Mouse (Mus musculus): ENCODE measurements around the gene Alk. TPM values are rescaled to one million over a fixed set of nuclear protein-coding genes. Genes with fewer than 3 reads are reported as not detected.

Alk gene
- polyA plus RNA-seq, 1 experiment from 2014 or later: 0.11 TPM

DNA sequence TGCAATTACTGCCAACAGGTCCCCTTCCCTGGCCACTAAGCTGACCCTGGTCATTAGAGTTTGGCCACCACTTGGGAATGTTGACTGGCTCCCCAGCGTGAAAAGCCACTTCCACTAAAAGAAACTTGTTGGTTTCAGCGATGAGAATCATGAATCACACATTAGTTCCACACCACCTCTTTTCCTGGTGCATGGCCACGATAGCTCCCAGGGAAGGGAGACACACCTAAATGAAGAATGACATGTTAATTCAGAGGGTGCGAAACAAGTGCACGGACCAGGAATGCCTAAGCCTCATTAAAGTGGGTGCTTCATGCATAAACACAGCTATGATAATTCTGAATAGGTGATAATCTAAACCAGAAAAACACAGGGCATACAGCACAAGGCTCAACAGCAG lies 660.4 kb downstream of the Alk start:
- Histone ChIP-seq H3K4me1 (ENCODE audit: control insufficient read depth, insufficient read depth, low read length) (peaks cover 10% of the 10 kb centered on the region; the same call in 1 of the 2 replicates), H3K4me2 (replicated peaks; ENCODE audit: low read depth, low read length) (no peak overlapping the region), H3K4me3 (ENCODE audit: low read length) (no peak overlapping the region), H3K9ac (ENCODE audit: low read depth, low read length) (no peak overlapping the region), H3K27me3 (ENCODE audit: control insufficient read depth, insufficient read depth, low read length) (no peaks in the 10 kb centered on the region), H3K27ac (ENCODE audit: low read depth, low read length) (no peak overlapping the region), H3K36me3 (ENCODE audit: control insufficient read depth, insufficient read depth, low read length) (no peaks in the 10 kb centered on the region), H3K9me3 (ENCODE audit: control insufficient read depth, low read length) (no peaks in the 10 kb centered on the region)
- no peak for ATAC-seq (ENCODE audit: low FRiP score, low TSS enrichment)
- WGBS: 70% methylated on average over 5 of the region's 5 CpGs

DNA sequence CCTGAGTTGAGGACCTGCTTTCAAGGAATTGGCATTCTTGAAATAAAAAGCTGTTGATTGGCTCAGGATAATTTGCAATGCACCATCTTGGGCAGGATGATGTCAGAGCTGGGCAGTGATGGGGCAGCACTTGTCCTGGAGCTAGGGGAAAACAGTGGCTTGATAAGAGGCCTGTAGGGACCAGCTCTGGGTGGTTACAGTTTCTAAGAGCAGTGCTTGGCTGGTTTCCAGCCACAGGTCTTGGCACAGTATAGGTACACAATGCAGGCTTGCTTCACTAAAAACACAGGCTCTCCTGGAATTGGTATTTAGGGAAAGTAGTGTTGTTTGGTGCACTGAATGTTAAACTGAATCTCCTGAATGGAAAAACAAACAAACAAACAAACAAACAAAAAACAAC lies 662.4 kb downstream of the Alk start:
- Histone ChIP-seq H3K27ac (ENCODE audit: low read depth, low read length) (no peak overlapping the region), H3K4me2 (replicated peaks; ENCODE audit: low read depth, low read length) (no peak overlapping the region), H3K4me1 (ENCODE audit: control insufficient read depth, insufficient read depth, low read length) (peaks cover 2% of the 10 kb centered on the region; the same call in 1 of the 2 replicates), H3K4me3 (ENCODE audit: low read length) (no peak overlapping the region), H3K27me3 (ENCODE audit: control insufficient read depth, insufficient read depth, low read length) (no peaks in the 10 kb centered on the region), H3K9me3 (ENCODE audit: control insufficient read depth, low read length) (no peaks in the 10 kb centered on the region), H3K36me3 (ENCODE audit: control insufficient read depth, insufficient read depth, low read length) (no peaks in the 10 kb centered on the region), H3K9ac (ENCODE audit: low read depth, low read length) (no peak overlapping the region)
- ATAC-seq (ENCODE audit: low FRiP score, low TSS enrichment): no peak

DNA sequence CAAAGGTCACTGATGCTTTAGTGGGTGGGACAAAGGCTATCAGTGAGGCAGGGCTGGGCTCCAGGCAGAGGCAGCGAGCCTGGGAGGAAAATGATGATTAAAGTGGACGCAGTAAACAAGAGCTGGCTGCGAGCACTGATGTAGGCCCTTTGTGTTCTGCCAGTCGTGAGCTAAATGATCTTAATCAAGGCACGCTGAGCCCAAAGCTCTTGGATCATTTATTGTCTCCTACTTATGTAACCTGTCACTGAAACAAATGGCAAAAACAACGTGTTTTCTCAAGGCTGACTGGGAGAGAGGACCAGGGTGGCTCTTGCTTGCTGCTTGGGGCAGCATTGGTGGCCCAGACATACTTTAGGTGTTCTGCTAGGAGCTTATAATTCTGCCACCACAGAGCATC lies 663.0 kb downstream of the Alk start:
- Histone ChIP-seq H3K4me1 (ENCODE audit: control insufficient read depth, insufficient read depth, low read length) (no peaks in the 10 kb centered on the region), H3K27ac (ENCODE audit: low read depth, low read length) (no peak overlapping the region), H3K36me3 (ENCODE audit: control insufficient read depth, insufficient read depth, low read length) (no peaks in the 10 kb centered on the region), H3K27me3 (ENCODE audit: control insufficient read depth, insufficient read depth, low read length) (no peaks in the 10 kb centered on the region), H3K4me3 (ENCODE audit: low read length) (no peak overlapping the region), H3K9ac (ENCODE audit: low read depth, low read length) (no peak overlapping the region), H3K4me2 (replicated peaks; ENCODE audit: low read depth, low read length) (no peak overlapping the region), H3K9me3 (ENCODE audit: control insufficient read depth, low read length) (no peaks in the 10 kb centered on the region)
- ATAC-seq (ENCODE audit: low FRiP score, low TSS enrichment): no peak
- 36% methylated on average over 6 of the region's 6 CpGs for WGBS

DNA sequence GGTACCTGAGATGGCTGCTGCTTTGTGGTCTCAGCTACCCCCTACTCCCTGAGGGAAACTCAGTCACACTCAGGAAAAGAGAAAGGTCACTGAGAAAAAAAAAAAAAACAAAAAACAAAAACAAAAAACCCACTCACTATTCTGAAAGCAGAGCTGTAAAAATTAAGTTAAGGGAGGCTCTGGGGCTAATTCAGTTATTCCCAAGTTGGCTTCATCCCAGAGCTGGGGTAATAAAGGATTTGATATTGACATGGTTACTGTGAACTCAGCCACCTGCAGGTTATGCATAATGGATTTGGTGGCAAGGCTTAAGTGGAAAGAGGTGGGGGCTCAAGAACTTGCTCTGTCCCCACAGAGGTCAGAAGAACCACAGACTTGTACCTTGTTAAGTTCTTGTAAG lies 667.7 kb downstream of the Alk start:
- ATAC-seq (ENCODE audit: low FRiP score, low TSS enrichment): no peak
- 0 out of 2 replicates have a peak, but pooled peaks cover 2% of the 10 kb centered on the region for H3K4me1 ChIP-seq (ENCODE audit: control insufficient read depth, insufficient read depth, low read length)

DNA sequence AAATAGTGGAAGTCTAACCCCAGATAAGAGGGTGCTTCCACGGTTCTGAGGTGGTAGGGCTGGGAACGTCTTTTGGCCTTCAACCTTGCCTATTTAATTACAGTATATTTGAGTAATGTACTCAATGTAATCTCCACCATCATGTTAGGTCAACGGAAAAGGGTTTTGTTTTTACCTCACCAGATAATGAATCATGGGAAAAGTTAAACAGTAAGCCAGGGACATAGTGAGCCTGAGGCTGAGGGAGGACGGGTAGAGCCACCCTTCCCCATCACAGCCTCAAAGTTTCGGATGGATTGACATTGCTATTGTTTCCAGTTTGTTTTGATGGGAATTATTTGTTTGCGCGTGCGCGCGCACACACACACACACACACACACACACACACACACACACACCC lies 668.6 kb downstream of the Alk start:
- no peak for ATAC-seq (ENCODE audit: low FRiP score, low TSS enrichment)
- WGBS: 66% methylated on average over 10 of the region's 10 CpGs
- no peaks in the 10 kb centered on the region; the same call in 1 of the 2 replicates for H3K9me3 ChIP-seq (ENCODE audit: control insufficient read depth, low read length)

More for the DNA sequence above, 667.7 kb downstream of the Alk start:
- no peak overlapping the region for H3K4me2 ChIP-seq (replicated peaks; ENCODE audit: low read depth, low read length)
- H3K27ac ChIP-seq (ENCODE audit: low read depth, low read length): no peak overlapping the region
- no peaks in the 10 kb centered on the region for H3K27me3 ChIP-seq (ENCODE audit: control insufficient read depth, insufficient read depth, low read length)
- H3K9me3 ChIP-seq (ENCODE audit: control insufficient read depth, low read length): no peaks in the 10 kb centered on the region
- H3K4me3 ChIP-seq (ENCODE audit: low read length): no peak overlapping the region
- no peak overlapping the region for H3K9ac ChIP-seq (ENCODE audit: low read depth, low read length)
- no peaks in the 10 kb centered on the region for H3K36me3 ChIP-seq (ENCODE audit: control insufficient read depth, insufficient read depth, low read length)

DNA sequence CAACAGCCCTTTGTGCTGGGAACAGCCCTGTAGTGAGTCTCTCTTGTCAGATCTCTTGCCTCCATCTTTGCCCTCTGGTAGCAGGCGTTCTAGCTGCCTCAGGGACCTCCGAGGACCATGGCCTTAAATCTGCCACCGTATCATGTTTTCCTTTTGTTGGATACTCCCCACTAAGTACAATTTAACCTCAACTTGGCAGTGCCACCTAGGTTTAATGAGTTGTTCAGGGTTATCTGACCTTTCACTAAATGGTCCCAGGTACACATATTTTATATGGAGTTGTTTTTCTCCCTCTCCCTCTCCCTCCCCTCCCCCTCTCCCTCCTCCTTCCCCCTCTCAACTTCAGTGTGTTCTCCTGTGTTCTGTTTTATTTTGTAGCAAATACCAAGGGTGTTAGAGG lies 669.1 kb downstream of the Alk start:
- Histone ChIP-seq H3K4me3 (ENCODE audit: low read length) (no peak overlapping the region), H3K36me3 (ENCODE audit: control insufficient read depth, insufficient read depth, low read length) (no peaks in the 10 kb centered on the region), H3K9ac (ENCODE audit: low read depth, low read length) (no peak overlapping the region), H3K9me3 (ENCODE audit: control insufficient read depth, low read length) (no peaks in the 10 kb centered on the region; the same call in 1 of the 2 replicates), H3K27ac (ENCODE audit: low read depth, low read length) (no peak overlapping the region), H3K4me2 (replicated peaks; ENCODE audit: low read depth, low read length) (no peak overlapping the region), H3K4me1 (ENCODE audit: control insufficient read depth, insufficient read depth, low read length) (0 out of 2 replicates have a peak, but pooled peaks cover 2% of the 10 kb centered on the region), H3K27me3 (ENCODE audit: control insufficient read depth, insufficient read depth, low read length) (no peaks in the 10 kb centered on the region)
- 15% methylated on average over 3 of the region's 3 CpGs for WGBS
- no peak for ATAC-seq (ENCODE audit: low FRiP score, low TSS enrichment)

More for the DNA sequence above, 668.6 kb downstream of the Alk start:
- no peaks in the 10 kb centered on the region for H3K36me3 ChIP-seq (ENCODE audit: control insufficient read depth, insufficient read depth, low read length)
- H3K9ac ChIP-seq (ENCODE audit: low read depth, low read length): no peak overlapping the region
- H3K4me1 ChIP-seq (ENCODE audit: control insufficient read depth, insufficient read depth, low read length): 0 out of 2 replicates have a peak, but pooled peaks cover 2% of the 10 kb centered on the region
- H3K27me3 ChIP-seq (ENCODE audit: control insufficient read depth, insufficient read depth, low read length): no peaks in the 10 kb centered on the region
- no peak overlapping the region for H3K4me2 ChIP-seq (replicated peaks; ENCODE audit: low read depth, low read length)
- H3K4me3 ChIP-seq (ENCODE audit: low read length): no peak overlapping the region
- no peak overlapping the region for H3K27ac ChIP-seq (ENCODE audit: low read depth, low read length)

GRCm38 (mm10) chr17:71914941-71915340 lies 689.5 kb downstream of the Alk start:
- ATAC-seq (ENCODE audit: low FRiP score, low TSS enrichment): no peak
- Histone ChIP-seq H3K4me2 (replicated peaks; ENCODE audit: low read depth, low read length) (no peak overlapping the region), H3K36me3 (ENCODE audit: control insufficient read depth, insufficient read depth, low read length) (no peaks in the 10 kb centered on the region), H3K9me3 (ENCODE audit: control insufficient read depth, low read length) (no peaks in the 10 kb centered on the region), H3K9ac (ENCODE audit: low read depth, low read length) (no peak overlapping the region), H3K4me1 (ENCODE audit: control insufficient read depth, insufficient read depth, low read length) (no peaks in the 10 kb centered on the region), H3K27ac (ENCODE audit: low read depth, low read length) (no peak overlapping the region), H3K4me3 (ENCODE audit: low read length) (no peak overlapping the region), H3K27me3 (ENCODE audit: control insufficient read depth, insufficient read depth, low read length) (no peaks in the 10 kb centered on the region)
- WGBS: 78% methylated on average over 5 of the region's 5 CpGs

DNA sequence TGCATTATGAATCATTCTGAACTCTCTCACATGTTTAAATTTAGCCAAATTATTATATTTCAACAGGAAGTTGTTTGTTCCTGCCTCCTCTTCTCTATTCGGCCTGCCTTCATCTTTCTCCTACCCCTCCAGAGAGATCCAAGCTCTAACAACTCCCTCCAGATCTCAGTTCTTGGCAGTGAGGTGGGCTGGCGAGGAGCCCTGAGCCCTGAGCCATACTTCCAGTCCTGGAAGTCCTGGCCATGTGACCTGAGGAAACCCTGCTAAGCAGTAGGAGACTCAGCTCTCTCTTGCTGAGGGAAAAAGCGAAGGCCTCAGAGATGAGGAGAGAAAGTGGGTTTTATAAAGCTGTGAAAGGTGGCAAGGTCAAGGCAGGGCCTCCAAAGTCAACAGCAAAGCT lies 689.9 kb downstream of the Alk start:
- Histone ChIP-seq H3K4me2 (replicated peaks; ENCODE audit: low read depth, low read length) (no peak overlapping the region), H3K27me3 (ENCODE audit: control insufficient read depth, insufficient read depth, low read length) (no peaks in the 10 kb centered on the region), H3K27ac (ENCODE audit: low read depth, low read length) (no peak overlapping the region), H3K9ac (ENCODE audit: low read depth, low read length) (no peak overlapping the region), H3K4me3 (ENCODE audit: low read length) (no peak overlapping the region), H3K36me3 (ENCODE audit: control insufficient read depth, insufficient read depth, low read length) (no peaks in the 10 kb centered on the region), H3K9me3 (ENCODE audit: control insufficient read depth, low read length) (no peaks in the 10 kb centered on the region), H3K4me1 (ENCODE audit: control insufficient read depth, insufficient read depth, low read length) (no peaks in the 10 kb centered on the region)
- WGBS: 80% methylated on average over 3 of the region's 3 CpGs
- no peak for ATAC-seq (ENCODE audit: low FRiP score, low TSS enrichment)

GRCm38 (mm10) chr17:71913188-71913587 lies 691.2 kb downstream of the Alk start:
- no peaks in the 10 kb centered on the region for H3K4me1 ChIP-seq (ENCODE audit: control insufficient read depth, insufficient read depth, low read length)
- H3K9me3 ChIP-seq (ENCODE audit: control insufficient read depth, low read length): no peaks in the 10 kb centered on the region
- H3K9ac ChIP-seq (ENCODE audit: low read depth, low read length): no peak overlapping the region
- no peak for ATAC-seq (ENCODE audit: low FRiP score, low TSS enrichment)
- 62% methylated on average over 3 of the region's 3 CpGs for WGBS
- no peaks in the 10 kb centered on the region for H3K27me3 ChIP-seq (ENCODE audit: control insufficient read depth, insufficient read depth, low read length)
- H3K4me3 ChIP-seq (ENCODE audit: low read length): no peak overlapping the region
- H3K27ac ChIP-seq (ENCODE audit: low read depth, low read length): no peak overlapping the region
- no peak overlapping the region for H3K4me2 ChIP-seq (replicated peaks; ENCODE audit: low read depth, low read length)
- H3K36me3 ChIP-seq (ENCODE audit: control insufficient read depth, insufficient read depth, low read length): no peaks in the 10 kb centered on the region
